Mouse (Mus musculus) stomach, postnatal 0 days (tissue): ENCODE results near the gene Ppid. TPM values are rescaled to one million over a fixed set of nuclear protein-coding genes. Genes with fewer than 3 reads are reported as not detected.

ENCODE experiments used
- ATAC-seq: fragments of 200-750 bp; cut with Nextera tagmentation; 2 replicates; pipeline ENCODE4 v1.8.0; 2017; ENCODE audit not compliant: low FRiP score, low TSS enrichment
- DNase-seq: peaks from one replicate; pipeline ENCODE4 v3.0.0-alpha.2; 2016; ENCODE audit warnings: low spot score
- H3K27ac ChIP-seq: fragments of 300-500 bp; sonication (generic); replicated peaks from 2 replicates; pipeline ENCODE4 v1.5.1; 2014; ENCODE audit warnings: mild to moderate bottlenecking, control low read depth
- H3K27me3 ChIP-seq: fragments of 300-500 bp; sonication (generic); 2 replicates; pipeline ENCODE4 v1.6.1; 2014; ENCODE audit warnings: low read length; ENCODE audit not compliant: control insufficient read depth, insufficient read depth
- H3K36me3 ChIP-seq: fragments of 300-500 bp; sonication (generic); 2 replicates; pipeline ENCODE4 v1.6.1; 2014; ENCODE audit warnings: low read length, mixed read lengths; ENCODE audit not compliant: control insufficient read depth, insufficient read depth
- H3K4me1 ChIP-seq: fragments of 300-500 bp; sonication (generic); replicated peaks from 2 replicates; pipeline ENCODE4 v1.6.1; 2014; ENCODE audit warnings: antibody characterized with exemption; ENCODE audit not compliant: control insufficient read depth, insufficient read depth
- H3K4me2 ChIP-seq: fragments of 300-500 bp; sonication (generic); replicated peaks from 2 replicates; pipeline ENCODE4 v1.6.1; 2014; ENCODE audit warnings: low read depth, mild to moderate bottlenecking, control low read depth, moderate library complexity
- H3K4me3 ChIP-seq: fragments of 300-500 bp; sonication (generic); 2 replicates; pipeline ENCODE4 v1.5.1; 2014; ENCODE audit warnings: low read depth, low read length, control low read depth
- H3K9ac ChIP-seq: fragments of 300-500 bp; sonication (generic); 2 replicates; pipeline ENCODE4 v1.6.1; 2014; ENCODE audit warnings: mild to moderate bottlenecking, low read length, control low read depth, mixed read lengths
- H3K9me3 ChIP-seq: fragments of 300-500 bp; sonication (generic); 2 replicates; pipeline ENCODE4 v1.6.1; 2016; ENCODE audit warnings: low read length; ENCODE audit not compliant: control insufficient read depth
- CTCF ChIP-seq: IDR thresholded peaks from 2 replicates; pipeline ENCODE4 v1.5.1; 2016; ENCODE audit warnings: antibody characterized with exemption, low read depth, mild to moderate bottlenecking, moderate library complexity
- EP300 ChIP-seq: optimal IDR thresholded peaks from 2 replicates; pipeline ENCODE3; 2016; ENCODE audit warnings: antibody characterized with exemption
- WGBS: fragments of 180-500 bp; shearing (Covaris S2); extraction: QIAGEN DNeasy Blood & Tissue Kit; methylation state at CpG from one replicate; pipeline ENCODE4 v1.1.7; 2014; 5-methylcytosine and 5-hydroxymethylcytosine counted together
- polyA plus RNA-seq: library from polyadenylated mRNA; unstranded; fragments of >200 nt; fragmentation: Nextera tagmentation; extraction: Ambion mirVana; gene quantifications from 2 replicates; pipeline ENCODE4 v1.2.1, GENCODE M21; 2015

Gene Ppid
- polyA plus RNA-seq, 1 experiment from 2014 or later = 38.3 TPM

DNA sequence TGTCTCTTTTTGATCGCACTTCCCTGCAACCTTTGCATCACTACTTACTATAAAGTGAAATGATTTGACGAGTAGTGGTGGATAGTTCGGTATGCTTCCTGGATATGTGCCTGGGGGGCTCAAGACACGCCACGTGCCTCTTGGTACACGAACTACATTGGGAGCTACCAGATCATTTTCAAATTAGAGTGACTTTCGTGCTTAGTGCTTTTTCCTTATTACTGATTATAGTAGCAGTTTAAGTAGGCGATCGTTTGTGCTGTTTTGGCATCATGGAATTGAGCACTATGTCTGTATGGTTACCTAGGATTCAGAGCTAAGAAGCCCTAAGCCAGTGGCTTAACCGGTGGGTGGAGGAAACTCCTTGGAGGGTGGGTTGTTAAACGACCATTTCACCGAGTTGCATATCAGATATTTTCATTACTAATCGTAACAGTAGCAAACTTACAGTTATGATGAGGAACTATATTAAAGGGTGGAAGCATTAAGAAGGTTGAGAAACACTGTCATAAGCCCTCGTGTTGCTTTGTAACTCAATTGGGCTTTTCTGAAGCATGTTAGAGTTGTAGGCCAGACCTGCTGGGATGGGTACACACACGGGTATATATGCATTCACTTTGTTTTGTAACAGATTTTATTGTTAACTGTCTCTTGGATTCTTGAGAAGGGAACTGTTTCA lies 790 bp downstream of the Ppid start:
- Histone ChIP-seq H3K9me3 (no peaks in the 10 kb centered on the region), H3K9ac (peak overlapping the region; percentile 89), H3K4me2 (peak overlapping the region; percentile 81), H3K4me3 (peak overlapping the region; percentile 89), H3K4me1 (no peaks in the 10 kb centered on the region), H3K27ac (peak overlapping the region; percentile 87), H3K36me3 (peaks cover 8% of the 10 kb centered on the region; the same call in 1 of the 2 replicates), H3K27me3 (no peaks in the 10 kb centered on the region)
- DNase-seq (no peak), ATAC-seq (no peak)
- WGBS = 2% methylated on average over 15 of the region's 15 CpGs
- TF ChIP-seq EP300 = no peak
- no peak for TF ChIP-seq CTCF

DNA sequence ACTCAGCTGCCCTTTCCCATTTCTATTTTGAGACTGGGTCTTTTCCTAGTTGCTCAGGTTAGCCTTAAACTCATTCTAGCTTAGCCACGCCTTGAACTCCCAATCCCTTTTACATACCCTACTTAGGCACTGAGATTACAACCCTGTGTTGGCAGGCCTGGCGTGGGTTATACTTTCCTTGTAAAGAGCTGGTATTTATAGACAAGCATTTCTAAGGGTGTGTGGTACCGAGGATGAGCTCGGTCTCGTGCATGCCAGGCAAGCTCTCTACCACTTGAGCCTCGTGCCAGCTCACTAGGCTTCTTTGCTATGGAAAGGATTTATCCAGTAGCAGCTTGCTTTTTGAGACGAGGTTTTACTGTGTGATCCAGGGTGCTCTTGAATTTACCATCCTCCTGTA lies 4.3 kb downstream of the Ppid start:
- DNase-seq = no peak
- no peak overlapping the region for H3K9ac ChIP-seq
- H3K4me2 ChIP-seq = no peak overlapping the region
- H3K9me3 ChIP-seq = no peaks in the 10 kb centered on the region
- WGBS = 91% methylated on average over 7 of the region's 7 CpGs
- ATAC-seq = no peak
- H3K27ac ChIP-seq = no peak overlapping the region
- TF ChIP-seq EP300 (no peak), CTCF (no peak)
- H3K36me3 ChIP-seq = peaks cover 17% of the 10 kb centered on the region; the same call in 1 of the 2 replicates
- H3K4me1 ChIP-seq = no peaks in the 10 kb centered on the region
- H3K4me3 ChIP-seq = no peak overlapping the region
- no peaks in the 10 kb centered on the region for H3K27me3 ChIP-seq

DNA sequence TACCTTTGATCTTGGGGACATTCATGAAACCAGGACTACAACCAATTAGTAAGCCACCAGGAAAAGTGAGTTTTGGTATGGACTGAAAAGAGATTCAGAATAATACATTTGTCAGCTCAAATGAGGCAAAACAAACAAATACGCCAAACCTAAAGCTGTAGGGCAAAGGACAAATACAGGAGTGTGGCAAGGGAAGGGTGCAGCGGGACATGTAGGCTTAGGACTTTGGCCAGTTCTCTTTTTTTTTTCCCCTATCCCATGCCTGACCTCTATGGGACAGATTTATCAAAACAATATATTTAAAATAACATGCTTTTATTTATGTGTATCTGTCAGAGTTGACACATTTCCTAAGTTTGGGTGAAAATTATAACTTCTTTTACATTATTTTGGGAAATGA lies 18.7 kb downstream of the Ppid start:
- no peak for TF ChIP-seq EP300
- no peak for TF ChIP-seq CTCF
- Histone ChIP-seq H3K27ac (no peak overlapping the region), H3K9me3 (no peaks in the 10 kb centered on the region), H3K4me3 (no peak overlapping the region), H3K9ac (no peak overlapping the region), H3K4me2 (no peak overlapping the region), H3K36me3 (peaks cover 16% of the 10 kb centered on the region), H3K4me1 (no peaks in the 10 kb centered on the region), H3K27me3 (no peaks in the 10 kb centered on the region)
- ATAC-seq (no peak), DNase-seq (no peak)
- WGBS = 82% methylated on average over 2 of the region's 2 CpGs

- ATAC-seq = no peak
- Histone ChIP-seq H3K27ac (peak overlapping the region; percentile 93), H3K4me2 (peak overlapping the region; percentile 70), H3K4me1 (no peaks in the 10 kb centered on the region), H3K27me3 (no peaks in the 10 kb centered on the region), H3K9ac (peak overlapping the region; percentile 61), H3K9me3 (no peaks in the 10 kb centered on the region), H3K36me3 (no peaks in the 10 kb centered on the region), H3K4me3 (peak overlapping the region; percentile 73)
- 13% methylated on average over 10 of the region's 10 CpGs for WGBS
- DNase-seq = no peak
- TF ChIP-seq EP300 (no peak), CTCF (peak; percentile 59)
Observed at GRCm38 (mm10) chr3:79627484-79628181, 36.5 kb downstream of the Ppid start.

DNA sequence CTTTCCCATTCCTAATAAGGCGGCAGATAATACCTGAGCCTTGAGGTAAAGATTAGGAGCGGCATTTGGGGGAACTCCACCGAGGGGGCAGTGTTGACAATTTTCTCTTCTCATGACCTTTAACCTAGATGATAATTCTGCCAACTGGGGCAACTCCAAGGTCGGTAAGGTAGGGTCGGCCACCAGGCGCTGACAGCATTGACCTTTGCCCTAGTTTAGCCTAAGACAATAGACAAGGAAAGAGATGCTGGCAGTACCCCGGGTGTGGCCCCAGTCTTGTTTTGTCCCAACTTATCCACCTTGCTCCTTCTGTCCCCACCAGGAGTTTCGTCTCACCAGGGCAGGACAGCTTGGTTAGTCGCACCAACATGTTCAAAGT lies 37.0 kb downstream of the Ppid start:
- Histone ChIP-seq H3K4me1 (no peaks in the 10 kb centered on the region), H3K27me3 (no peaks in the 10 kb centered on the region), H3K36me3 (no peaks in the 10 kb centered on the region; the same call in 1 of the 2 replicates), H3K9ac (peak overlapping the region; percentile 61), H3K9me3 (no peaks in the 10 kb centered on the region), H3K4me2 (peak overlapping the region; percentile 70), H3K27ac (peak overlapping the region; percentile 93), H3K4me3 (peak overlapping the region; percentile 73)
- ATAC-seq (no peak; the same call in 1 of the 2 replicates), DNase-seq (no peak)
- WGBS = under 1% methylated on average over 9 of the region's 9 CpGs
- no peak for TF ChIP-seq EP300
- TF ChIP-seq CTCF = no peak
